Mouse (Mus musculus) spleen, adult 2 months (tissue): ENCODE results near the gene Tm9sf2. TPM values are rescaled to one million over a fixed set of nuclear protein-coding genes. Genes with fewer than 3 reads are reported as not detected.

Experiments used
- DNase-seq, 2 experiments: peaks; one replicate each; pipeline versions ENCODE4 v3.0.0 to v3.0.0-alpha.2; 2012 to 2021; ENCODE audit warnings: low spot score in 2 of 2, low read depth in 1 of 2
- H3K27ac ChIP-seq: fragments of 200-500 bp; 2 replicates; pipeline ENCODE4 v1.5.1; 2012; ENCODE audit warnings: low read length, inconsistent platforms; ENCODE audit not compliant: insufficient read depth
- H3K27me3 ChIP-seq: fragments of 200-500 bp; 2 replicates; pipeline ENCODE4 v1.6.1; 2012; ENCODE audit warnings: mild to moderate bottlenecking, moderate library complexity, low read length, inconsistent platforms; ENCODE audit not compliant: control insufficient read depth, insufficient read depth
- H3K36me3 ChIP-seq: fragments of 200-500 bp; 2 replicates; pipeline ENCODE4 v1.6.1; 2012; ENCODE audit warnings: mild to moderate bottlenecking, low read length, inconsistent platforms; ENCODE audit not compliant: control insufficient read depth, insufficient read depth
- H3K4me1 ChIP-seq: fragments of 200-500 bp; 2 replicates; pipeline ENCODE4 v1.6.1; 2011; ENCODE audit warnings: inconsistent platforms; ENCODE audit not compliant: control insufficient read depth, insufficient read depth, insufficient read length
- H3K4me3 ChIP-seq: fragments of 200-500 bp; 2 replicates; pipeline ENCODE4 v1.5.1; 2011; ENCODE audit warnings: mild to moderate bottlenecking, inconsistent platforms; ENCODE audit not compliant: insufficient read depth, insufficient read length; ENCODE audit errors: extremely low read depth
- CTCF ChIP-seq: fragments of 200-500 bp; IDR thresholded peaks from 2 replicates; pipeline ENCODE4 v1.5.1; 2011; ENCODE audit warnings: mild to moderate bottlenecking, inconsistent platforms; ENCODE audit not compliant: insufficient read depth, insufficient read length, insufficient replicate concordance; ENCODE audit errors: extremely low read depth
- POLR2A ChIP-seq: fragments of 200-500 bp; IDR thresholded peaks from 2 replicates; pipeline ENCODE4 v1.6.1; 2011; ENCODE audit warnings: low read depth, low read length, inconsistent platforms
- WGBS: fragments of 180-500 bp; shearing (Covaris S2); methylation state at CpG from one replicate; pipeline ENCODE4 v1.1.7; 2018; 5-methylcytosine and 5-hydroxymethylcytosine counted together
- polyA plus RNA-seq: library from polyadenylated mRNA; depleted of rRNA; stranded (reverse); fragments of >200 nt; gene quantifications from 2 replicates; pipeline ENCODE4 v1.2.3, GENCODE M21; 2012

The Tm9sf2 gene
- polyA plus RNA-seq, 1 experiment = 80.8 TPM

DNA sequence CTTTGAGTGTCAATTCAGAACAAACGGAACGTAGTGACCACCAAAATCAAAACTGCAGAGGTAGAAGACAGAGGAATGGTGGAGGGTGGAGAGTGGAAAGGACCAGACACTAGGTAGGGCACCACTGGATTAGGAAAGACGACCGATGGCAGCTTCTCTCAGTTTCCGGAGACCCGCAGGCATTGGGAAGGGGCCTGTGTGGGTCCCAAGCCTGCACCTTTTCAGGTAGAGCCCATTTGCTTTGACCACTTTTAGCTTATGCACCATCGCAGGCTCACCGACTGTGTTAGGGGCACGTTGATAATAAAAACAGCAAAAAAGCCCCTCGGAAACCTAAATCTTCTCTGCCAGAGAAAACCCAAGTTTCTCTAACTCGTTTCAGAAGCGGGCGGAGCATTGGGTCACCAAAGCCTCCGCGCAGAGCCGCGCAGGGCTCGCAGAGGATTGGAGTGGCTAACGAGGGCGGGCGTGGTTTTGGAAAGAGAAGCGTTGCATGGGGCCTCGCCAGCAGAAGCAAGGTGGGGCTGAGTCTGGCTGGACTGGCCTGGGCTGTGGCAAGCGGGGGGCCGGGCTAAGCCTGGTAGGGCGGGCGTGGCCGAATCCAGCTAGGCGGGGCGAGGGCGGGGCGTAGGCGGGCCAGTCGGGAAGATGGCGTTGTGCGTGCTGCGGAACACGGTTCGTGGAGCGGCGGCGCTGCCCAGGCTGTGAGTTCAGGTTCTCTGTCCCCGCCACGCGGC is 74.4 kb downstream of the Tm9sf2 start, which contains the start of gene Clybl:
Gene Clybl (plus strand): TSS at position 627 of the 737 bp plus-strand sequence.
- TF ChIP-seq CTCF (no peak), POLR2A (peak; percentile 28)
- Histone ChIP-seq H3K27me3 (no peaks in the 10 kb centered on the region), H3K27ac (peak within 1 kb of the TSS; percentile 24; the same call in 1 of the 2 replicates), H3K36me3 (no peaks in the 10 kb centered on the region), H3K4me1 (no peaks in the 10 kb centered on the region), H3K4me3 (peak within 1 kb of the TSS; percentile 84)
- WGBS = 8% methylated on average over 45 of the region's 45 CpGs
- peak; percentile 54 to 89 for DNase-seq

DNA sequence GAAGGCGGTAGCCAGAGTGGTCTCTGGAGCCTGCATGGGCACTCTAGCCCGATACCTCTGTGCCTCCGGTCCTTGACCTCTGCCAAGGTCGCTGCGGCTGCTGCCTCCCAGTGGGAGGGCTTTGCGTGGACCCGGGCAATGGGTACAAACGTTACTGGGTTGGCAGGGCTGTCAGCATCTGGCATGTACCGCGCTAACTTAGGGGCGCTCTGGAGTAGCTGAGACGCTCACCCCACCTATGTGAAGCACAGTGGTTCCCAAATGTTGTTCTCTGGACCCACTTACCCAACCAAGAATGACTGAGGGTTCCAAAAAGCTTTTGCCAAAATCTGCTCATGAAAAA is 74.9 kb downstream of the Tm9sf2 start:
- H3K4me1 ChIP-seq = no peaks in the 10 kb centered on the region; the same call in 1 of the 2 replicates
- WGBS = under 1% methylated on average over 12 of the region's 12 CpGs

DNA sequence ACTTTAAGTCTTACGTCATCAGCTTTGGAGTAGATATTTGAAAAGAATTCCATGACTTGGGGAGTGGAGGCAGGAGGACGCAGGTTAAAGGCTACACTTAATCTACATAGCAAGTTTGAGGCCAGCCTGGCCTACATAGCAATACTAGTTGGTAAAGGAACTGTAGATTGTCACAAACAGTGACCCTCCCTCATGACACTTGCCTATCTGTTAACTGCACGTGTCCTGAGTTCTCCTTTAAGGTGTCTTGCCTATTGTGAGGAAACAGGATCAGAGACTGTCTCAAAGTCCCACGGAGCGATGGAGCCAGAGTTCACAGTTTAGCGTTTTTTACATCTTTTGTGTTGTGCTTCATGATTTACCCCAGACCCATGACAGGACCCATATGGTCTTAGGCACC is 75.4 kb downstream of the Tm9sf2 start:
- no peak overlapping the region for H3K4me3 ChIP-seq
- H3K27me3 ChIP-seq = no peaks in the 10 kb centered on the region
- WGBS = 83% methylated on average over 6 of the region's 6 CpGs
- no peak for DNase-seq
- no peaks in the 10 kb centered on the region; the same call in 1 of the 2 replicates for H3K4me1 ChIP-seq
- no peak for TF ChIP-seq POLR2A
- no peak for TF ChIP-seq CTCF
- no peaks in the 10 kb centered on the region for H3K36me3 ChIP-seq
- H3K27ac ChIP-seq = no peak overlapping the region

More for the DNA sequence above, 74.9 kb downstream of the Tm9sf2 start:
- Histone ChIP-seq H3K27ac (peak overlapping the region; percentile 24; the same call in 1 of the 2 replicates), H3K4me3 (peak overlapping the region; percentile 84), H3K27me3 (no peaks in the 10 kb centered on the region), H3K36me3 (no peaks in the 10 kb centered on the region)
- no peak for TF ChIP-seq CTCF
- TF ChIP-seq POLR2A = no peak
- DNase-seq = no peak

DNA sequence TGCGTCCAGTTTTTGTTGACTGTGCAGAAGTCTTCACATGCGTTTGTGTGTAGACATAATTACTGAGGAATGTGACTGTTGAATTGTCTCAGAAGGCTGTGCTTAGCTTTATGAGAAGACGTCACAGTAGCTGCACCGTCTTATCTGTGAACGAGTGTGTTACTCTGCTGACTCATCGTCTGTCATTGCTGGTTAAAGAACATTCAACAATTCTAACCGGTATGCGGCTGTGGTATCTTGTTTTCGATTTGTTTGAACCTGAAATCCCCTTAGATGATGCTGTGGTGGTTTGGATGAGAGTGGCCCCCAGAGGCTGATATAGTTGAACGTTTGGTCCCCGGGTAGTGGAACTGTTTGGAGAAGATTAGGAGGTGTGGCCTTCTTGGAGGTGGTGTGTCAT is 77.1 kb downstream of the Tm9sf2 start:
- H3K4me3 ChIP-seq = no peak overlapping the region

DNA sequence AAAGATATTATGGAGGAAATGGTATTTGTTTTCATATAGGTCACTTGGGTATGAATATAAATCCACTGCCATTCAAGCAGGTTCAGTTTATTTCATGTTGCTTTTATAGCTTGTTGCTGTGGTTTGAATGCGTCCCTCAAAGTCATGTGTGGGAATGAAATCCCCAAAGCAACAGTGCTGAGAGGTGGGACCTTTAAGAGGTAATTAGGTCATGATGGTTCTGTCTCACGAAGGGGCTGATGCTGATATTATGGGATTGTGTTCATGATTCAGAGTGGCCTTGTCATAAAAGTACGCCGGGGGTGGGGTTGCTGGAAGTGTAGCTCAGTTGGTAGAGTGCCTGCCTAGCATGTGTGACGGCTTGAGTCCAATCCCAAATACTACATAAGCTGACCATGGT is 81.4 kb downstream of the Tm9sf2 start:
- 94% methylated on average over 5 of the region's 5 CpGs for WGBS
- H3K4me1 ChIP-seq = no peaks in the 10 kb centered on the region; the same call in 1 of the 2 replicates
- no peak overlapping the region for H3K27ac ChIP-seq
- no peaks in the 10 kb centered on the region for H3K36me3 ChIP-seq
- no peaks in the 10 kb centered on the region for H3K27me3 ChIP-seq
- DNase-seq = no peak
- no peak overlapping the region for H3K4me3 ChIP-seq
- TF ChIP-seq POLR2A (no peak), CTCF (no peak)

More for the DNA sequence above, 77.1 kb downstream of the Tm9sf2 start:
- H3K27ac ChIP-seq = no peak overlapping the region
- H3K4me1 ChIP-seq = no peaks in the 10 kb centered on the region; the same call in 1 of the 2 replicates
- WGBS = 79% methylated on average over 11 of the region's 11 CpGs
- H3K36me3 ChIP-seq = no peaks in the 10 kb centered on the region
- TF ChIP-seq POLR2A (no peak), CTCF (no peak)
- no peaks in the 10 kb centered on the region for H3K27me3 ChIP-seq
- DNase-seq = no peak

DNA sequence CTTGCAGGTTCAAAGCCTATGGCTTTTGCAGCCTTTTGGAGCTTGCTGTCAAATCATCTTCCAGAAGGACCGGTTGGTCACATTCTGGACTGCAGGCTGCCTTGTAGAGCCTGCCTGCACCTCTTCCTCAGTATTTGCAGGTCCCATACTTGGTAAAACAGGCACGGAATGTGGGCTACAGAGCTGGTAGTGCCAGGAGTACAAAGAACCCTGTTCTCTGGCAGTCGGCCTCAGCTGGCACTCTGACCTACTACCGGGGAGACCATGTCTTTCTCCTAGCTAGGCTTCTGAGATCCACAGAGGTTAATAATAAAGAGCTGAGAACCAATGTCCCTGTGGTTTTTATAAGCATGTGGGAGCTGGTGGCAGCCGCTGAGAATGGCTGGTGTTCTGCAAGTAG is 83.1 kb downstream of the Tm9sf2 start:
- Histone ChIP-seq H3K4me1 (no peaks in the 10 kb centered on the region; the same call in 1 of the 2 replicates), H3K27ac (no peak overlapping the region), H3K36me3 (no peaks in the 10 kb centered on the region), H3K4me3 (no peak overlapping the region), H3K27me3 (no peaks in the 10 kb centered on the region)
- WGBS = 90% methylated on average over 5 of the region's 5 CpGs
- no peak for TF ChIP-seq CTCF
- TF ChIP-seq POLR2A = no peak
- DNase-seq = no peak

DNA sequence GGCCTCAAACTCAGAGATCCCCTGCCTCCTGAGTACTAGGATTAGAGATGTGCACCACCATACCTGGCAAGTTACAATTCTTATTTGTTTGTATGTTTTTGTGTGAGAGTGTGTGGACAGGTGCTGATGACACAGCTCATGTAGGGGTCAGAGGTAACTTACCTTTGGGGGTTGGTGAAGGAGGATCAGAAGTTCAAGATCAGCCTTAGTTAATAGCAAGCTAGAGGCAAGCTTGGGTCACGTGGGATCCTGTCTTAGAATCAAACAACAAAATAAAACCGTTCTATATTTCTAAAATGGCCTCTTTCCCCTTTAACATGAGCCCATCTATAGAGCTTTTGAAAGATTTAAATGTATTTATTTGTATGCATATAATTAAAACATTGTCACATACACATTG is 83.7 kb downstream of the Tm9sf2 start:
- Histone ChIP-seq H3K4me3 (no peak overlapping the region), H3K36me3 (no peaks in the 10 kb centered on the region), H3K27me3 (no peaks in the 10 kb centered on the region), H3K27ac (no peak overlapping the region), H3K4me1 (no peaks in the 10 kb centered on the region; the same call in 1 of the 2 replicates)
- no peak for TF ChIP-seq CTCF
- no peak for DNase-seq
- WGBS = 22% methylated on average over 2 of the region's 2 CpGs
